ENCODE assay signal across 7 mouse cellular contexts in genomic region chr9:48744916-48745315, GRCm38 (mm10).
DNase-seq lines count a peak whose midpoint lies in the region; ATAC-seq and TF ChIP-seq lines count a peak whose summit lies in the region.

No protein-coding gene starts in this region.

- WGBS in midbrain, embryonic 15.5 days = 87% methylated on average over 13 of the region's 13 CpGs
- WGBS in intestine, postnatal 0 days = 51% methylated on average over 13 of the region's 13 CpGs

- H3K4me1 ChIP-seq in midbrain, embryonic 15.5 days = peaks cover 24% of the 10 kb centered on the region
- peaks cover 12% of the 10 kb centered on the region; the same call in 1 of the 2 replicates for H3K4me1 ChIP-seq in intestine, postnatal 0 days (replicated peaks; ENCODE audit: control insufficient read depth, insufficient read depth, low read length)

- no peak overlapping the region for H3K27ac ChIP-seq in midbrain, embryonic 15.5 days
- H3K27ac ChIP-seq in intestine, postnatal 0 days (ENCODE audit: low read depth, low read length) = no peak overlapping the region

- no peaks in the 10 kb centered on the region for H3K9me3 ChIP-seq in midbrain, embryonic 15.5 days
- no peaks in the 10 kb centered on the region for H3K9me3 ChIP-seq in intestine, postnatal 0 days (ENCODE audit: control insufficient read depth)

- no peaks in the 10 kb centered on the region for H3K36me3 ChIP-seq in midbrain, embryonic 15.5 days (replicated peaks)
- H3K36me3 ChIP-seq in intestine, postnatal 0 days (ENCODE audit: control insufficient read depth, insufficient read depth) = no peaks in the 10 kb centered on the region

- no peak overlapping the region for H3K4me2 ChIP-seq in midbrain, embryonic 15.5 days
- no peak overlapping the region for H3K4me2 ChIP-seq in intestine, postnatal 0 days (replicated peaks; ENCODE audit: low read depth)

- no peaks in the 10 kb centered on the region for H3K27me3 ChIP-seq in midbrain, embryonic 15.5 days (replicated peaks)
- H3K27me3 ChIP-seq in intestine, postnatal 0 days (replicated peaks; ENCODE audit: control insufficient read depth, insufficient read depth, low read length) = no peaks in the 10 kb centered on the region

- ATAC-seq in megakaryocyte, adult 5-6 weeks (ENCODE audit: poor library complexity, severe bottlenecking) = peak; percentile 92
- no peak for ATAC-seq in midbrain, embryonic 15.5 days (replicated peaks)
- ATAC-seq in intestine, postnatal 0 days = no peak

- no peak overlapping the region for H3K9ac ChIP-seq in midbrain, embryonic 15.5 days
- H3K9ac ChIP-seq in intestine, postnatal 0 days (ENCODE audit: low read depth, low read length) = no peak overlapping the region

- TF ChIP-seq CTCF in intestine, postnatal 0 days (IDR thresholded peaks at IDR 0.05; ENCODE audit: low read depth) = no peak

- peak; percentile 80 for DNase-seq in NIH3T3 (ENCODE audit: low read depth)
- DNase-seq in adrenal gland, postnatal 14 days = peak; percentile 85
- peak; percentile 63 for DNase-seq in heart, postnatal 4 days
- DNase-seq in cerebellum, postnatal 25 days = no peak

- H3K4me3 ChIP-seq in midbrain, embryonic 15.5 days = no peak overlapping the region
- no peak overlapping the region for H3K4me3 ChIP-seq in intestine, postnatal 0 days (ENCODE audit: low read depth, low read length)

Comparison
In these comparisons a context has a peak if more than half of its experiments do, and no peak if none do; other contexts are left out.
1. DNase-seq: peak in NIH3T3 (single experiment), adrenal gland, postnatal 14 days (single experiment) and heart, postnatal 4 days (single experiment); none in cerebellum, postnatal 25 days (0 of 2).